Mouse (Mus musculus): ENCODE results near the gene Ccz1. TPM values are rescaled to one million over a fixed set of nuclear protein-coding genes. Genes with fewer than 3 reads are reported as not detected.

The Ccz1 gene
- polyA plus RNA-seq, 1 experiment, result 33.1 TPM

DNA sequence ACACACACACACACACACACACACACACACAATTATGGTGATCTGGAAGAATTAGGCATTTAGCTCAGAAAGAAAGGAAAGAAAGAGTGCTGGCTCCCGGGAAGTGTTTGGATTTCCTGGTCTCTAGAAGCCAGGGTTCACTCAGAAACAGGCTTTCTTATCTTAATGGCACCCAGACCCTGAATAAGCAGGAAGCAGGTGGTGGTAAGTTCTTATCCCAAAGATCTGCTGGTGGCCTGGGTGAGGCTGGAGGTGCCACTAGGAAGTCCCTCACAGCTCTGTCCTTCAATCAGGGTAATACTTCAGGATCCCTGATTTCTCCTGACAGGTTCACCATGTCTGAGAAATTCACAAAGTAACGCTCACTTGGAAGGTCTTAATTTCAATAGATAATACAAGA lies 32.3 kb downstream of the Ccz1 start:
- Histone ChIP-seq H3K4me1 (peaks cover 5% of the 10 kb centered on the region), H3K9me3 (no peaks in the 10 kb centered on the region), H3K4me3 (replicated peaks) (no peak overlapping the region), H3K27me3 (replicated peaks) (peaks cover 5% of the 10 kb centered on the region), H3K36me3 (replicated peaks; ENCODE audit: low read length) (peaks cover 49% of the 10 kb centered on the region)
- TF ChIP-seq FLI1 (IDR thresholded peaks at IDR 0.05; ENCODE audit: low read length), result no peak
- TF ChIP-seq GATA1 (IDR thresholded peaks at IDR 0.05; ENCODE audit: borderline replicate concordance, low read length), result no peak

DNA sequence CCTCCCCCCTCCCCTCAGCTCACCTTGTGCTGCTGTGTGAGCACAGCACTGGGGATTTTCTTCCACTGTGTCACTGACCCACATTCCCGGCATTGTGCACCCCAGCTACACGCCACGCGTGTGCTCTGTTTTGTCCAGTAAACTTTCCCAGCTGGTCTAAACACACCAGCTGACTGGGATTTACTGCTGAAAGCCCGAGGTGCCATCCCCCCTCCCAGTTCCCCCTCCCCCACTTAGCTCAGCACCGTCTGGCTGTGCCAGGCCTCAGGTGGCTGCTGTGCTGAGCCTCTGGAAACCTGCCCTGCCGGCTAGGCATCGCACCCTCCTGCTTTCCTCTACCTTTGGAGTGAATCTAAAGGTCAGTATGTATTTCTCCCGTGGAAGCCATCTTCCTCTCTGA lies 33.8 kb downstream of the Ccz1 start:
- H3K4me3 ChIP-seq (replicated peaks), result no peak overlapping the region
- no peaks in the 10 kb centered on the region for H3K9me3 ChIP-seq
- H3K27me3 ChIP-seq (replicated peaks), result peaks cover 14% of the 10 kb centered on the region
- H3K4me1 ChIP-seq, result peaks cover 13% of the 10 kb centered on the region
- TF ChIP-seq GATA1 (IDR thresholded peaks at IDR 0.05; ENCODE audit: borderline replicate concordance, low read length) (no peak), FLI1 (IDR thresholded peaks at IDR 0.05; ENCODE audit: low read length) (no peak)
- peaks cover 34% of the 10 kb centered on the region for H3K36me3 ChIP-seq (replicated peaks; ENCODE audit: low read length)

DNA sequence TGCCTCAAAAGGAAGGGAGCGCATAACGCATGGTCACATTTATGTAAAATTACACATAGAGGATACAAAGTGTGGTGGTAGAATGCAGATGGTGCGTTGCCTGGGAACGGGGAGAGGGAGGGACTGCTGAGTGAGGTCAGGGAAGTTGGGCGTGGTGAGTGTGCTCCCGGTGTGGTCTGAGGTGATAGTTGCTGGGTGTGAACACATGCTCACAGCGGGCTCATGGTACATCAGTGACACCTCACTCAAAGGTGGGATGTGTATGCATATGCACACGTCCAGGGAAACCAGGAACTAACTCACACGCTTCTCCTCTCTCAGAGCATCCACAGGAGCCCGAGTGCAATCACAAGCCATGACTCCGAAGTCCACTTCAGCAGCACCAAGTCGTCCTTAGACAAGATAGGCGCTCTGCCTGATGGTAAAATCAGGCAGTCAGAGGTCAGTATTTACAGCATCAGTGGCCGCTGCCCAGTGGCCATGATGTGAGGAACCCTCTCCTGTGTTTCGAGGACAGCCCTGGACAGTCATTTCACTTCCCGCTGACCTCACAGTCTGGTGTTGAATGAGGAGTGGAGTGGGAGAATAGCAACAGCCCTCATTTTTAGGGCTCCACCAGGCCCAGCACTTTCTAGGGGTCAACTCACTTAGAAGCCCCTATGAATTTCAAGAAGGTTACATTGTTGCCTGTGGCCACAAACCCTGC lies 37.8 kb downstream of the Ccz1 start:
- Histone ChIP-seq H3K4me3 (replicated peaks) (peak overlapping the region; percentile 16), H3K4me1 (peaks cover 33% of the 10 kb centered on the region), H3K36me3 (replicated peaks; ENCODE audit: low read length) (peaks cover 3% of the 10 kb centered on the region), H3K9me3 (no peaks in the 10 kb centered on the region), H3K27me3 (replicated peaks) (peaks cover 14% of the 10 kb centered on the region)
- TF ChIP-seq FLI1 (IDR thresholded peaks at IDR 0.05; ENCODE audit: low read length), result no peak
- TF ChIP-seq GATA1 (IDR thresholded peaks at IDR 0.05; ENCODE audit: borderline replicate concordance, low read length), result no peak

DNA sequence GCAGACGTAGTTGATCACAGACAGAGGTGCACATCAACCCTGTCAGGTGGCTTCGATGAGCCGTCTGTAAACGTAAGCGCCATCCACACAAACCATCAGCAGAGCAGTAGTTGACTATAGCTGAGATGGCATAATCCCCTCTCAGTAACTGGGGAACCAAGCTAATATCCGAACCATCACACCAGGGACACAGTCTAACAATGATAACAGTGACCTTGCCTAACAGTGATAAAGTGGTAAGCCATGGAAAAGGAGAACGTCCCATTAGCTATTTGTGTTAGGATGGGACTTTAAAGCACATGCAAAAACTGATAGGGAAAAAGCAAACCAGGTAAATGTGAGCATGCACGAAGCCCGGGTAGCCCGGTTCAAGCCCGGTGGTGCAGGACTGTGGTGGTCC lies 38.4 kb downstream of the Ccz1 start:
- Histone ChIP-seq H3K27me3 (replicated peaks) (peaks cover 14% of the 10 kb centered on the region), H3K4me1 (peaks cover 33% of the 10 kb centered on the region), H3K4me3 (replicated peaks) (no peak overlapping the region), H3K36me3 (replicated peaks; ENCODE audit: low read length) (no peaks in the 10 kb centered on the region), H3K9me3 (no peaks in the 10 kb centered on the region)
- no peak for TF ChIP-seq FLI1 (IDR thresholded peaks at IDR 0.05; ENCODE audit: low read length)
- TF ChIP-seq GATA1 (IDR thresholded peaks at IDR 0.05; ENCODE audit: borderline replicate concordance, low read length), result no peak

DNA sequence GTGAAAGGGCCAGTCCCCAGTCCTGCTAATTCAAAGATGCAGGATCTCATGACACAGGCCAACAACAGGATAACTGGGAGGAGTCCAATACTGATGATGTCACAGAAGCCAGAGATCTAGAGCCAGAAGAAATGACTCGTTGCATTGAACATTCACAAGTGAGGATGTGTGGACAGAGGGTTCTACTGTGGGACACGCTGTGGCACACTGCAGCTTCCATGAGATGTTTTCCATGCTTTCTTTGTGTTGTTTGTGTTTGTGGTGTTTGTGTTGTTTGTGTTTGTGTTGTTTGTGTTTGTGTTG lies 39.1 kb downstream of the Ccz1 start:
- Histone ChIP-seq H3K27me3 (replicated peaks) (peaks cover 14% of the 10 kb centered on the region), H3K4me3 (replicated peaks) (peak overlapping the region; percentile 5), H3K4me1 (peaks cover 33% of the 10 kb centered on the region), H3K9me3 (no peaks in the 10 kb centered on the region), H3K36me3 (replicated peaks; ENCODE audit: low read length) (no peaks in the 10 kb centered on the region)
- TF ChIP-seq GATA1 (IDR thresholded peaks at IDR 0.05; ENCODE audit: borderline replicate concordance, low read length) (no peak), FLI1 (IDR thresholded peaks at IDR 0.05; ENCODE audit: low read length) (no peak)

DNA sequence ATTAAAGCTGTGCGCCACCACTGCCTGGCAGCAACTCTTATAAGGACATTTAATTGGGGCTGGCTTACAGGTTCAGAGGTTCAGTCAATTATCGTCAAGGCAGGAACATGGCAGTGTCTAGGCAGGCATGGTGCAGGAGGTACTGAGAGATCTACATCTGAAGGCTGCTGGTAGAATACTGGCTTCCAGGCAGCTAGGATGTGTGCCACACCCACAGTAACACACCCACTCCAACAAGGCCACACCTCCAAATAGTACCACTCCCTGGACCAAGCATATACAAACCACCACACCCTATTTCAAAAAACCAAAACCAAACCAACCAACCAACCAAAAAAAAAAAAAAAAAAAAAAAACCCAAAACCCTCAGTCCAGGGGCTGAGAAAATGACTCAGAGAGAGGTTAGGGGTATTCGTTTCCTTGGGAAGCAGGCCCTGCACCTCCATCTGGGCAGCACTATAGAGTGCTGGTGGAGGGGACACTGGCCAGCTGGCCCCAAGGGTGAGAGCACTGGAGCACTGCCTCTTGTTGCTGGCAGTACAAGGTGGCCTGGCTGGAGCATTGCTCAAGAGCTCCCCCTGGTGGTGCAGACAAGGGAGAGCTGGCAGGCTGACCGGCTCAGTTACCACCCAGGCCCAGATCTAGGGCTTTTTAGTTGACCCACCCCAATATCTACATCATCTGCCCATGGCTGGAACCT lies 39.6 kb downstream of the Ccz1 start:
- peak overlapping the region; percentile 47 for H3K4me3 ChIP-seq (replicated peaks)
- peaks cover 13% of the 10 kb centered on the region for H3K27me3 ChIP-seq (replicated peaks)
- TF ChIP-seq FLI1 (IDR thresholded peaks at IDR 0.05; ENCODE audit: low read length), result no peak
- TF ChIP-seq GATA1 (IDR thresholded peaks at IDR 0.05; ENCODE audit: borderline replicate concordance, low read length), result no peak
- no peaks in the 10 kb centered on the region for H3K9me3 ChIP-seq
- no peaks in the 10 kb centered on the region for H3K36me3 ChIP-seq (replicated peaks; ENCODE audit: low read length)
- peaks cover 32% of the 10 kb centered on the region for H3K4me1 ChIP-seq

DNA sequence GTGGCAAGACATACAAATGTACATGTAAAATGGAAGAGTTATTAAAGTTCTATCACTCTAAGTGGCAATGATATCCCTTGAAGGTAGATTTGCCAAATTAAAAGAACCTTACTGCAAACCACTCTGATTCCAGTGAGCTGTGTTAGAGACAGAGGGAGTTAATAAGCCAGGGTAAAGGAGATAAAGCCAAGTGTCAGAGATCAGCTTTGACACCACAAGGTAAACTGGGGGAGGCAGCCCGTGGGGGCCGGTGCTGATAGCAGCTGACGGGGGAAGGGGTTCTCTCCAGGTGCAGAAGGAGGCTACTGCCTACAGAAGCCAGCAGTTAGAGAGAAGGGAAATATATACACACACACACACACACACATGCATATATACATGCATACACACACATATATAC lies 42.0 kb downstream of the Ccz1 start:
- Histone ChIP-seq H3K27me3 (replicated peaks) (peaks cover 10% of the 10 kb centered on the region), H3K4me1 (peaks cover 29% of the 10 kb centered on the region), H3K36me3 (replicated peaks; ENCODE audit: low read length) (no peaks in the 10 kb centered on the region), H3K9me3 (no peaks in the 10 kb centered on the region), H3K4me3 (replicated peaks) (no peak overlapping the region)
- TF ChIP-seq GATA1 (IDR thresholded peaks at IDR 0.05; ENCODE audit: borderline replicate concordance, low read length) (no peak), FLI1 (IDR thresholded peaks at IDR 0.05; ENCODE audit: low read length) (no peak)

DNA sequence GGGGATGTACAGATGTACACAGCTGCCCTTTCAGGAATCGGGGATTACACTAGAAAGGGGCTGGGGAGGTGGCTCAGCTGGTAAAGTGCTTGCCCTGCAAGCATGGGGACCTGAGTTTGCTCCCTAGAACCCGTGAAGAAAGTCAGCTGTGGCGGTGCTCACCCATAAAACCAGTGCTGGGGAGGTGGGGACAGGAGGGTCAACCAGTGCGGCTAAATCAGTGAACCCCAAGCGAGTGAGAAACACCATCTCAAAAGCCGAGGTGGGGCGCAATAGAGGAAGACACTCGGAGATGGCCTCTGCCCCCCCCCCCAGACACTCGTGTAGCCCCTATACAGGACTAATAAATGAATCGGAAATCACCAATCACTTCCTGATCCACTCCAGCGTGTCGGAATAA lies 48.0 kb downstream of the Ccz1 start:
- H3K4me3 ChIP-seq (replicated peaks), result no peak overlapping the region
- H3K27me3 ChIP-seq (replicated peaks), result peaks cover 11% of the 10 kb centered on the region
- TF ChIP-seq FLI1 (IDR thresholded peaks at IDR 0.05; ENCODE audit: low read length), result no peak
- no peak for TF ChIP-seq GATA1 (IDR thresholded peaks at IDR 0.05; ENCODE audit: borderline replicate concordance, low read length)
- no peaks in the 10 kb centered on the region for H3K4me1 ChIP-seq
- no peaks in the 10 kb centered on the region for H3K36me3 ChIP-seq (replicated peaks; ENCODE audit: low read length)
- no peaks in the 10 kb centered on the region for H3K9me3 ChIP-seq

DNA sequence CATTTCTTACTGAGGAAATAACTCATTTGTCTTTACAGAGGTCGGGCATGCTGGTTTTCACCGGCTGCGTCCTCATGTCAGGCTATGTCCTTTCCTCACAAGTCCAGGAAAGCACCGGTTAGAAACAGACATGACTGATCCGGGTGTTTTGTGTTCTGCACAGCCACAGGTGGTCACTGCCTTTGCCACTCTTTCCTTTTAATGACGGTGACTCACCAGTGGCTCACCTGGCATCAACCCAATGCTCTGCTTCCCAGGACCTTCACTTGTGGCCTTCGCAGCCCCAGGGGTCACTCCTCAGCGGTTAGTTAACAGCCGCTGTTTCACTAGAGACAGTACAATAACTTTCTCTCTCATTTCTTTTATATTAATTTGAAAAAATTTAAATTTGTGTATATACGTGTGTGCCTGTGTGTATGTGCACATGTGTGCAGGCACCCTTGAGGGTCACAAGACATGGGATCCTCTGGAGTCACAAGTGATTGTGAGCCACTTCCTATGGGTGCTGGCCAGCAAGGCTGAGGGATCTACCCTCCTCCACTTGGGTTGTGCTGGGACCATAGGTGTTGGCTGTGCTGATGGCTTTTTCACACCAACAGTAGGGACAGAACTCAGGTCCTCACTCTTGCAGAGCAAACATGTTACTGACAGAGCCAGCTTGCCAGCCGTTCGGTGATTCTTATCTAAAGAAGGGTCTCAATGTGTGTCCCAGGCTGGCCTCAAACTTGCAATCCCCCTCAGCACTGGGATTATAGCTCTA lies 48.9 kb downstream of the Ccz1 start:
- TF ChIP-seq GATA1 (IDR thresholded peaks at IDR 0.05; ENCODE audit: borderline replicate concordance, low read length) (no peak), FLI1 (IDR thresholded peaks at IDR 0.05; ENCODE audit: low read length) (no peak)
- Histone ChIP-seq H3K36me3 (replicated peaks; ENCODE audit: low read length) (no peaks in the 10 kb centered on the region), H3K27me3 (replicated peaks) (peaks cover 11% of the 10 kb centered on the region), H3K4me3 (replicated peaks) (no peak overlapping the region), H3K4me1 (no peaks in the 10 kb centered on the region), H3K9me3 (no peaks in the 10 kb centered on the region)

DNA sequence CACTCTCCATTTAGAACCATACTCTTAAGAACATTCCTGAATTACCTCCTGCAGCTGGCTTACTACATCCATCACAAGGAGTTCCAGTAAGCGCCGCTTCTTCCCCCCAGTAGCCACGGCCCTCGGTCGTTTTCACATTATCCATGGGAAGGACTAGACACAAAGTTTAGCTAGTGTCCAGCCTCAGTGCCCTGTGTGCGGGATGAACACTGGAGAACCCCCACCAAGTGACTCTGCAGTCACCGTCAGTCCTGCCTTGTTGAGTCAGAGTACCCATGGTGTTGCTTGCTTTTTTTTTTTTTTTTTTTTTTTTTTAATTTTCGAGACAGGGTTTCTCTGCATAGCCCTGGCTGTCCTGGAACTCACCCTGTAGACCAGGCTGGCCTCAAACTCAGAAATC lies 53.5 kb downstream of the Ccz1 start:
- Histone ChIP-seq H3K4me1 (no peaks in the 10 kb centered on the region), H3K27me3 (replicated peaks) (peaks cover 13% of the 10 kb centered on the region), H3K4me3 (replicated peaks) (no peak overlapping the region), H3K36me3 (replicated peaks; ENCODE audit: low read length) (no peaks in the 10 kb centered on the region), H3K9me3 (peaks cover 13% of the 10 kb centered on the region; the same call in 1 of the 2 replicates)
- no peak for TF ChIP-seq FLI1 (IDR thresholded peaks at IDR 0.05; ENCODE audit: low read length)
- TF ChIP-seq GATA1 (IDR thresholded peaks at IDR 0.05; ENCODE audit: borderline replicate concordance, low read length), result no peak
